Mouse (Mus musculus) intestine, embryonic 14.5 days (tissue): ENCODE data around the gene Ttc21b. TPM values are rescaled to one million over a fixed set of nuclear protein-coding genes. Genes with fewer than 3 reads are reported as not detected.

Source experiments
- ATAC-seq: fragments of 200-750 bp; cut with Nextera tagmentation; replicated peaks from 2 replicates; pipeline ENCODE4 v1.8.0; 2017; ENCODE audit warnings: low read depth, moderate number of reproducible peaks, moderate TSS enrichment, moderate library complexity; ENCODE audit not compliant: low FRiP score, low TSS enrichment
- DNase-seq: peaks from one replicate; pipeline ENCODE4 v3.0.0-alpha.2; 2018; ENCODE audit warnings: low spot score
- H3K27ac ChIP-seq: fragments of 300-500 bp; sonication (generic); 2 replicates; pipeline ENCODE4 v1.5.1; 2014; ENCODE audit warnings: low read depth, mild to moderate bottlenecking, control low read depth
- H3K27me3 ChIP-seq: fragments of 300-500 bp; sonication (generic); replicated peaks from 2 replicates; pipeline ENCODE4 v1.6.1; 2014; ENCODE audit warnings: low read length, control low read depth; ENCODE audit not compliant: control insufficient read depth, insufficient read depth
- H3K36me3 ChIP-seq: fragments of 300-500 bp; sonication (generic); 2 replicates; pipeline ENCODE4 v1.6.1; 2014; ENCODE audit warnings: low read length, control low read depth; ENCODE audit not compliant: control insufficient read depth, insufficient read depth
- H3K4me1 ChIP-seq: fragments of 300-500 bp; sonication (generic); replicated peaks from 2 replicates; pipeline ENCODE4 v1.6.1; 2014; ENCODE audit warnings: low read length, control low read depth, mixed read lengths; ENCODE audit not compliant: control insufficient read depth, insufficient read depth
- H3K4me2 ChIP-seq: fragments of 300-500 bp; sonication (generic); 2 replicates; pipeline ENCODE4 v1.6.1; 2014; ENCODE audit warnings: low read length
- H3K4me3 ChIP-seq: fragments of 300-500 bp; sonication (generic); 2 replicates; pipeline ENCODE4 v1.5.1; 2014; ENCODE audit warnings: low read depth, low read length, control low read depth, mixed read lengths
- H3K9ac ChIP-seq: fragments of 300-500 bp; sonication (generic); 2 replicates; pipeline ENCODE4 v1.6.1; 2014; ENCODE audit warnings: mild to moderate bottlenecking, low read length
- H3K9me3 ChIP-seq: fragments of 300-500 bp; sonication (generic); 2 replicates; pipeline ENCODE4 v1.6.1; 2016; ENCODE audit warnings: low read length, control low read depth; ENCODE audit not compliant: control insufficient read depth
- WGBS: fragments of 180-500 bp; shearing (Covaris S2); extraction: QIAGEN DNeasy Blood & Tissue Kit; methylation state at CpG from one replicate; pipeline ENCODE4 v1.1.7; 2014; 5-methylcytosine and 5-hydroxymethylcytosine counted together
- polyA plus RNA-seq: library from polyadenylated mRNA; unstranded; fragments of >200 nt; fragmentation: Nextera tagmentation; extraction: Ambion mirVana; gene quantifications from 2 replicates; pipeline ENCODE4 v1.2.1, GENCODE M21; 2014

The Ttc21b gene
- polyA plus RNA-seq, 1 experiment from 2014 or later = 14.2 TPM

- WGBS = 48% methylated on average over 7 of the region's 7 CpGs
- no peak for ATAC-seq
- no peaks in the 10 kb centered on the region for H3K4me1 ChIP-seq
- H3K27me3 ChIP-seq = no peaks in the 10 kb centered on the region
- H3K27ac ChIP-seq = no peak overlapping the region
- no peak overlapping the region for H3K4me3 ChIP-seq
- H3K9ac ChIP-seq = no peak overlapping the region
- no peaks in the 10 kb centered on the region for H3K36me3 ChIP-seq
- DNase-seq = no peak
- no peak overlapping the region for H3K4me2 ChIP-seq
- H3K9me3 ChIP-seq = no peaks in the 10 kb centered on the region
These were observed 98.1 kb downstream of the Ttc21b start for GRCm38 (mm10) chr2:66158140-66158915.

DNA sequence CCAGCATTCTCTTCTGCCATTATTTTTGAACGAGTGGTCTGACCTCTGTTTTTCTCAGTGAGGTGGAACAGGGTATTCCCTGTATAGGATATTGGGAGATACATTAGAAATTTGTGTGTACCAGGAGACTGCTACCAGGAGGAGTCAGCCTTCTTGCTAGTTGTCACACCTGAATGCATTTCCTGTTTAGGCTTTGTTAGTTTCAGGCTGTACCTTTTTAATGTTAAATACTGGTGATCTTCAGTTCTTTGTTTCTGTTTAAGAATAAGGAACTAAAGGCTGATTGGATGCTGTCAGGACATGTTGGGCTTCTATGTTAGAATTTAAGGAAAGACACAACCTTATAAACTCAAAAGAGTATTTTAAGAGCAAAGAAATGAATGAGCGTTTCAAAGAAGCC, 105.0 kb downstream of the Ttc21b start:
- no peaks in the 10 kb centered on the region for H3K27me3 ChIP-seq
- 77% methylated on average over 2 of the region's 2 CpGs for WGBS
- no peak overlapping the region for H3K4me3 ChIP-seq
- H3K9ac ChIP-seq = no peak overlapping the region
- DNase-seq (no peak), ATAC-seq (no peak)
- H3K9me3 ChIP-seq = no peaks in the 10 kb centered on the region
- H3K36me3 ChIP-seq = no peaks in the 10 kb centered on the region
- no peak overlapping the region for H3K4me2 ChIP-seq
- no peaks in the 10 kb centered on the region; the same call in 1 of the 2 replicates for H3K4me1 ChIP-seq
- no peak overlapping the region for H3K27ac ChIP-seq

DNA sequence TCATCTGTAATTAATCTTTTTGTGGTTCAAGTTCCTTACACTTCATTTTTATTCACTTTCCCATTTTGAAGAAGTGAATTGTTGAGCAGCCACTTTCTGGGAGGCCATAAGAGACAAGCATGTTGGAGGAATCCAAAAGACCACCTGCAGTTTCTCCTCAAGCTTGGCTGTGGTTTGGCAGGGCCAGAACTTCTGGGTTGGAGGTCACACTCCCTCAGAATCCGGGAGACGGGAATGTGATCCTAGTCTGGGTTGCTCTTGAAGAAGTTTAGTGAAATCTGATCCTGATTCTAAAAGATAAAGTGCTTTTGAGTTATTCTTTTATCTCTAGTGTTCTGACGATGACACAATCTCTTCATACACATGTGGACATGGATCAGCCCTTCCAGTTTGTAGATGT, 105.9 kb downstream of the Ttc21b start:
- H3K27me3 ChIP-seq = no peaks in the 10 kb centered on the region
- no peaks in the 10 kb centered on the region for H3K9me3 ChIP-seq
- DNase-seq (no peak), ATAC-seq (no peak)
- H3K4me1 ChIP-seq = no peaks in the 10 kb centered on the region; the same call in 1 of the 2 replicates
- H3K4me2 ChIP-seq = no peak overlapping the region
- H3K36me3 ChIP-seq = no peaks in the 10 kb centered on the region
- H3K27ac ChIP-seq = no peak overlapping the region
- H3K4me3 ChIP-seq = no peak overlapping the region
- no peak overlapping the region for H3K9ac ChIP-seq
- WGBS = 54% methylated on average over 3 of the region's 3 CpGs

DNA sequence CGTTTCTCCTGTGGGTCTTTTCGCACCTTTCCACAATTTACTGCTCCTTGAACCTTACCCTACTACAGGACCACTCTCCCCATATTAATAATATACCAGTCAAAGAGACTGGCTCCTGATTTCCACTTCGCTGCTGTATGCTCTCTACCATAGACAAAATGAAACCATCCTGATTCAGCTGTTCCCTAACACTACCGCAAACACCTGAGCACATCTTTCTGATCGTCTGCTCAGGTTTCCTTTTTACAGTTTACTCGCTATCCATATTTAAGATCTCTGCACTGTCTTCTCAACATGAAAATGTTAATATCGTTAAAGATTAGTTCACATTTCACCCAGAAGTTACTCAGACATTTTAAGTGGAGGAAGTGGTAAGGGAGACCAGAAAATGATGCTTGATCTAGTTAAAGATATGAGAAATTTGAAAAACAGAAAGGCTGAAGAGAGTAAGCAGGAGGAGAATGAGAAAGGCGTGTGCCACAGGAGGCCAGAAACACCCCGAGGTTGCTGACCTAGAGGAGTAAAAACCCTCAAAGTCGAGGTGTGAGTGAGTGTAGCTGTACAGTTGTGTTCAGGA, 107.7 kb downstream of the Ttc21b start:
- Histone ChIP-seq H3K36me3 (no peaks in the 10 kb centered on the region), H3K9ac (no peak overlapping the region), H3K4me2 (no peak overlapping the region), H3K27me3 (no peaks in the 10 kb centered on the region), H3K4me1 (peaks cover 5% of the 10 kb centered on the region), H3K27ac (no peak overlapping the region), H3K9me3 (no peaks in the 10 kb centered on the region), H3K4me3 (no peak overlapping the region)
- 82% methylated on average over 10 of the region's 10 CpGs for WGBS
- DNase-seq = no peak
- no peak for ATAC-seq

- 48% methylated on average over 4 of the region's 4 CpGs for WGBS
- Histone ChIP-seq H3K36me3 (no peaks in the 10 kb centered on the region), H3K4me3 (no peak overlapping the region), H3K27ac (no peak overlapping the region), H3K9ac (no peak overlapping the region), H3K27me3 (no peaks in the 10 kb centered on the region), H3K9me3 (no peaks in the 10 kb centered on the region), H3K4me1 (peaks cover 5% of the 10 kb centered on the region), H3K4me2 (no peak overlapping the region)
- no peak for ATAC-seq
- DNase-seq = no peak
These were observed 109.9 kb downstream of the Ttc21b start for GRCm38 (mm10) chr2:66146473-66146872.

GRCm38 (mm10) chr2:66144770-66145169, 111.6 kb downstream of the Ttc21b start:
- Histone ChIP-seq H3K36me3 (no peaks in the 10 kb centered on the region), H3K4me2 (no peak overlapping the region), H3K4me3 (no peak overlapping the region), H3K4me1 (peaks cover 5% of the 10 kb centered on the region), H3K9me3 (no peaks in the 10 kb centered on the region), H3K27me3 (no peaks in the 10 kb centered on the region), H3K9ac (no peak overlapping the region), H3K27ac (no peak overlapping the region)
- 6% methylated on average over 5 of the region's 5 CpGs for WGBS
- DNase-seq (peak; percentile 58), ATAC-seq (peak; percentile 84)

DNA sequence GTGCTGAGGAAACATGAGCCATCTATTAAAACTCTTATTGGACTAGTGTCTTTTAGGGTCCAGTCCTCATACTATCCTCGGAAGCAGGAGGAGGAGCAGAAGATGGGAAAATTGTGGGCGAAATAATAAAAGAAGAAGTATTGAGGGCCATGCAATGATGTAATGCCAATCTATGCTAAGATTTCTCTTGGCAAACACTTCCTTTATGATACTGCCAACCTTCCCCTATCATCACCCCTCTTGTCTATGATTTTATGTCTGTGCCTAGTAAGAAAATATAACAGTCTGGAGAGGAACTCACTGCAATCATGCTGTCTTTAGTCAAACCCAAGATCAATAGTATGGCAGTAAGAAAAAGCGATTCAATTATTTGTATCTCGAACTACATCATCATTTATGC, 113.1 kb downstream of the Ttc21b start:
- WGBS = 90% methylated on average over 4 of the region's 4 CpGs
- DNase-seq = no peak

GRCm38 (mm10) chr2:66142711-66143110, 113.7 kb downstream of the Ttc21b start:
- Histone ChIP-seq H3K9ac (no peak overlapping the region), H3K4me3 (no peak overlapping the region), H3K4me1 (peaks cover 5% of the 10 kb centered on the region), H3K9me3 (no peaks in the 10 kb centered on the region), H3K4me2 (no peak overlapping the region), H3K27me3 (no peaks in the 10 kb centered on the region), H3K27ac (no peak overlapping the region), H3K36me3 (no peaks in the 10 kb centered on the region)
- 73% methylated on average over 2 of the region's 2 CpGs for WGBS
- no peak for ATAC-seq
- no peak for DNase-seq

More for the DNA sequence above, 113.1 kb downstream of the Ttc21b start:
- H3K27ac ChIP-seq = no peak overlapping the region
- no peak overlapping the region for H3K4me3 ChIP-seq
- H3K9ac ChIP-seq = no peak overlapping the region
- H3K4me1 ChIP-seq = peaks cover 5% of the 10 kb centered on the region
- no peak overlapping the region for H3K4me2 ChIP-seq
- H3K9me3 ChIP-seq = no peaks in the 10 kb centered on the region
- H3K27me3 ChIP-seq = no peaks in the 10 kb centered on the region
- no peak for ATAC-seq
- no peaks in the 10 kb centered on the region for H3K36me3 ChIP-seq

- Histone ChIP-seq H3K9me3 (no peaks in the 10 kb centered on the region), H3K4me1 (peaks cover 5% of the 10 kb centered on the region), H3K4me3 (no peak overlapping the region), H3K4me2 (no peak overlapping the region), H3K27me3 (no peaks in the 10 kb centered on the region), H3K9ac (no peak overlapping the region), H3K36me3 (no peaks in the 10 kb centered on the region), H3K27ac (no peak overlapping the region)
- no peak for ATAC-seq
- no peak for DNase-seq
- 92% methylated on average over 2 of the region's 2 CpGs for WGBS
These were observed 114.1 kb downstream of the Ttc21b start for GRCm38 (mm10) chr2:66142268-66142667.
